Mouse (Mus musculus) skeletal muscle tissue, postnatal 0 days (tissue): ENCODE measurements around the gene Eif3b. TPM values are rescaled to one million over a fixed set of nuclear protein-coding genes. Genes with fewer than 3 reads are reported as not detected.

Experiments used
- microRNA-seq, 2 experiments: library from miRNA; unstranded; fragments of <30 nt; microRNA quantifications; one replicate each; pipeline ENCODE4; 2016
- polyA plus RNA-seq: library from polyadenylated mRNA; unstranded; fragments of >200 nt; fragmentation: Nextera tagmentation; extraction: Ambion mirVana; gene quantifications from 2 replicates; pipeline ENCODE4 v1.2.1, GENCODE M21; 2015

The Eif3b gene
- polyA plus RNA-seq = 46.8 and 61.6 TPM in 2 replicates

DNA sequence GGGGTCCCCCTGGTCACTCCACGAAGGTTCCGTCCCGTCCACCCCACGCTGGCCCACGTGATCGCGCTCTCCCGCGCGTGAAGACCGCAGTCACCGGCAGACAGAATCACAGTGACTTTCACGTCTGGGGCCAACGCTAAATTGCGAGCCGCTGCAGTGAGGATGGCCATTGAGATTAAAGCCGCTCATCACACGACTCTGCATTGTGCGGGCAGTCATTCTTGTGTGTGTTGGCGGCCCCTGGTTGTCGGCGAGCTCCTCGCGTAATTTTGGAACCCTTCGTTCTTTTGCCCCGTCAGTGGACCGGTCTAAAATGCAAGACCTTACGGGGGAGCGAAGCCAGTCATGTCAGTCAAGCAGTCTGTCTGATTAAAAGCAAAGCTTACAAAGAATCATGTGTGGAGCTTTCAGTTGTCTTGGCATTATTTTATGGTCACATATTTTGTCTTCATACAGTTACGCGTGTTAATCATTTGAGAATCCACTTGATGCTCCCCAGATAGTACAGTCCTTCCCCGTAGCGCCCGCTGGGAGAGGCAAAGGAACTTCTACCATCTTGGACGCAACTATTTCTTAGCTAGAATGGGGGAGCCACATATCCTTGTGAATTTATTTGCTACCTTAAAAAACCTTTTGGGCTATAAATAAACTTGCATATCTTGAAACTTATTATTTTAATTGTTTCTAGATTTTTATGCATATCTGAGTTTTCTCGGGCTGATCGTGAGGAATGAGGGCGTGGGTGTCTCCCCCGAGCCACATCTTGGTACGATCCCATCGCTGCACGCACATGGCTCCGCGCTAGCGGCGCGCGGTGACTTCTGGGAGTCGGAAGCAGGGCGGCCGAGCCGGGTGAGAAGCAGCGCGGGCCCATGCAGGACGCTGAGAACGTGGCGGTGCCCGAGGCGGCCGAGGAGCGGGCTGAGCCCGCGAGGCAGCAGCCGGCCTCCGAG lies at the start of gene Eif3b:
Eif3b (plus strand) TSS at position 840 of the 953 bp plus-strand sequence.

DNA sequence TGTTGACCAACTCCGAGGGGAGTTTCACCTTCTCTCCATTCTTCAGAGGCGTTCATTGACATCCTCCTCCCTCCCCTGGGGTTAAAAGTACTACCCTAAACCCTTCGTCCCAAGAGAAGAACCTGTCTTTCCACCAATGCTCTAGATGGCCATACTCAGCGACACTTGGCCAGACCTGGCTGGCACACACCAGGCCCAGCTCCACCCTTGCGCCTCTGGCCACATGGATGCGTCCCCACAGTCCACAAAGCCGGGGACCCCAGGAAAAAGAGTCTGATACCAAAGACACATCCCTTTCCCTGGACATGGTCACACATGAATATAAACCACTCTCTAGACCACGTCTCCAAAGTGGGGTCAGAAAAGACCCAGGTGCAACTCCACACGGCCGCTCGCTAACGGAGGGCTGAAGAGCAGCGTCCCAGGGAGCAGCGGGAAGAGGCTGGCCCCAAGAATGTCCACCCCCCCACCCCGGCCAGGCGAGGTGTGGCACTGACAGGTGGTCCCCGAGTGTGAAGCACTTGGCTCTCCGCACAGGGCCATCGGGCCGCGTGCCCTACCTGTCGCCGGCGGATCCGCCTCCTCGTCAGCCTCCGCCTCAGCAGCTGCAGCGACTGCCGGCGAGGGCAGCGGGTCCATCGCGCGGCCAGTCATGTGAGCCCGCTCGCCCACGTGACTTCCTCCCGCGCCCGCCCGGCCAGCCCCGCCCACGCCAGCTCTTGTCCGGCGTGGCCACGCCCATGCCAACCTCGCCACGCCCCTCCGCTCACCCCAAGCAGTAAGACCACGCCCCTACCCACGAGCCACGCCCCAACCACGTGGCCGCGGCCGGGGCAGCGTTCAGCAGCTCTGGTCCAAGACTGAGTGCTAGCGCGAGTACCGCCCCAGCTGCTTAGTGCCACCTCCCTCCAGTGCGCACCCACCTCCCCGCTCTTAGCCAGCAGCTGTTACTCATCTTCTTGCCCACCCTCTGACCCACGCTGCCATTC lies 30.2 kb upstream of the Eif3b start, which contains the start of gene Snx8:
Snx8 (minus strand) TSS at position 675 of the 989 bp plus-strand sequence.

DNA sequence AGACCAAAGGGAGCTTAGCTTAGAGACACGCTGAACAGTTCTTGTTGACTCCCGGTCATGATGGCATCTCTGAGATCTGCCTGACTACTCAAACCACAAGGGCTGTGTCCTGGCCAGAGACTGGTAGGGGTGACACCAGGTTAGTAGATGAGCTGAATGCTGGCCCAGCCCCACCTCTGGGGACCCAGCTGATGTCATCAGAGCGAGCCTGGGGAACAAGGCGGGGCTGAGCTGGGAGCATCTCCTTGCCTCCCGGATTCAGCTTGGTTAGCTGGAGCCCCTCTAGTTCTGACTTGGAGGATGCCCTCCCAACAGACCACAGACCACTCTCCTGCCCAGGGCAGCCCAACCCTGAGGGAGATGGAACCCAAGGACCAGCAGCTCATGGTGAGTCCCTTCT lies 26.2 kb downstream of the Eif3b start, which contains the start of gene Gm4869:
Gm4869 (plus strand) TSS at position 301 of the 400 bp plus-strand sequence.

Small RNA genes within 50 kb of the gene (microRNA-seq; reads per million reads assigned to microRNA genes)
- gene Mir7038 = 0 to 0.21 reads per million in 2 experiments

Other genes starting within 250 kb of the Eif3b start
- 11.8 and 13.0 TPM in 2 replicates for gene Mad1l1, start 97.8 kb upstream of the Eif3b start, polyA plus RNA-seq
- 9.6 and 14.1 TPM in 2 replicates for gene Nudt1, start 97.7 kb upstream of the Eif3b start, polyA plus RNA-seq
- 13.1 and 13.4 TPM in 2 replicates for gene Mrm2, start 87.4 kb upstream of the Eif3b start, polyA plus RNA-seq
- gene Snx8, start 30.1 kb upstream of the Eif3b start, polyA plus RNA-seq = 14.0 and 14.4 TPM in 2 replicates
- not detected in 2 replicates for gene Gm4869, start 26.3 kb downstream of the Eif3b start, polyA plus RNA-seq
- gene Chst12, start 86.2 kb downstream of the Eif3b start, polyA plus RNA-seq = 12.9 and 17.9 TPM in 2 replicates
- gene Grifin, start 145.7 kb downstream of the Eif3b start, polyA plus RNA-seq = not detected in 2 replicates
- 8.6 and 8.9 TPM in 2 replicates for gene Lfng, start 188.0 kb downstream of the Eif3b start, polyA plus RNA-seq
- 11.2 and 13.3 TPM in 2 replicates for gene Ttyh3, start 229.7 kb downstream of the Eif3b start, polyA plus RNA-seq